Mouse (Mus musculus): ENCODE measurements around the gene Fkrp. TPM values are rescaled to one million over a fixed set of nuclear protein-coding genes. Genes with fewer than 3 reads are reported as not detected.

The Fkrp gene
- total and polyA plus RNA-seq, 3 experiments: 16.5 to 23.4 (median 20.3) TPM

DNA sequence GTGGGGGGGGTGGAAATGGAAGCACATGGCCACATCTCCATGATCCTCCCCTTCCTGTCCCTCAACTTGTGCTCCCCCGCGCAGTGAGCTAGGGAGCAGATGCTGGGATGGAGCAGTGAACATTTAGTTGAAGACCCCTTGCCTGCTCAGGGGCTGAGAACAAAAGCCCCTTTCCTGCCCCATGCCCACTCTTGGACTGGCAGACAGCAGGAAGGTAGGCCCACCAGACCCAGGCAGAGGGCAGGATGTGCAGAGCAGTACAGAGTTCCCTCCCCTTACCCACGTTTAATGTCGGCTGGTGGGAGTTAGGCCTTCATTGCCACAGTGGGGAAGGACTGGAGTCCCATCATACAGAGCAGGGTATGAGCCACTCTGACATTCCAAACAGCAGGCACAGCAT lies 24.5 kb upstream of the Fkrp start:
- Histone ChIP-seq H3K36me3 (replicated peaks in 1 of 2; ENCODE audit: control insufficient read depth in 1 of 2, insufficient read depth in 1 of 2, low read length in 1 of 2) (peaks cover 44 to 53% of the 10 kb centered on the region in 2 experiments), H3K27ac (ENCODE audit: insufficient read depth, low read depth) (peak overlapping the region; percentile 91), H3K4me2 (ENCODE audit: insufficient read depth, low read depth, poor library complexity, severe bottlenecking) (no peak overlapping the region), H3K27me3 (replicated peaks) (no peaks in the 10 kb centered on the region), H3K9ac (ENCODE audit: insufficient read depth, low read depth) (peak overlapping the region; percentile 93; the same call in 1 of the 2 replicates), H3K4me3 (replicated peaks in 1 of 3; ENCODE audit: low read depth in 2 of 3, low read length in 2 of 3, poor library complexity in 1 of 3) (peak overlapping the region in 1 of 3 experiments; percentile 12), H3K4me1 (ENCODE audit: control insufficient read depth in 1 of 2, insufficient read depth in 2 of 2) (peaks cover 24 to 52% of the 10 kb centered on the region in 2 experiments), H3K9me3 (replicated peaks; ENCODE audit: low read length) (no peaks in the 10 kb centered on the region), H3K79me2 (replicated peaks; ENCODE audit: control insufficient read depth, extremely low read depth, insufficient read depth, poor library complexity, severe bottlenecking) (peaks cover 24% of the 10 kb centered on the region)
- TF ChIP-seq TBP (conservative IDR thresholded peaks at IDR 0.05; ENCODE audit: low read depth, low read length): no peak
- TF ChIP-seq RCOR1 (conservative IDR thresholded peaks at IDR 0.05; ENCODE audit: low read depth, low read length): no peak
- TF ChIP-seq MAFK (IDR thresholded peaks at IDR 0.05; ENCODE audit: insufficient replicate concordance, low read length): no peak
- no peak for TF ChIP-seq CTCF (conservative IDR thresholded peaks at IDR 0.05 in 1 of 2, IDR thresholded peaks at IDR 0.05 in 1 of 2; ENCODE audit: low read depth in 2 of 2, low read length in 2 of 2)
- TF ChIP-seq ZNF384 (IDR thresholded peaks at IDR 0.05; ENCODE audit: low read depth, low read length): no peak
- no peak for TF ChIP-seq MXI1 (IDR thresholded peaks at IDR 0.05; ENCODE audit: low read depth, low read length)
- no peak for TF ChIP-seq IRF4 (IDR thresholded peaks at IDR 0.05; ENCODE audit: low read depth, low read length)
- in situ Hi-C loops (cut with MboI; ENCODE audit: low pct_ligation_motif_present, low pct_unique_long_range_greater_than_20kb, low sequenced_read_pairs): no loop called here
- DNase-seq (ENCODE audit: extremely low read depth): no peak
- dilution Hi-C loops (cut with MboI; ENCODE audit: extremely low pct_ligation_motif_present, extremely low pct_unique_long_range_greater_than_20kb, low sequenced_read_pairs): no loop called here

DNA sequence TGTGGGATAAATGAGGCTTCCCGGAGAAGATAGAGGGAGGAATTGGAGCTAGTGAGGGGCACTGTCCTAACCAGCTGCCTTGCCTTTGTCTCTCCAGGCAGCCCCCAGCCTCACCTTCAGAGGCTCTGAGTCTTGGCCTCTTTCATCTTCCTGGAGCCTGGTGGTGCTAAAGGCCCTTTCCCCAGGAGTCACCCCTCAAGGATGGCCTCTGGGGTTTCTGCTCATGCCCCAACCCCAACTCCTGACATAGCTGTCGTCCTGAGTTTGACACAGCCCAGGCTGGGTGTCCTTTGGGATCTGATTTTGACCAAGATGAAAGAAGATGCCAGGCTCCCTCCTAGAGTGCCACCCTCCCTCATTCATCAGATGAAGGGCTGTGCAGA lies 23.6 kb upstream of the Fkrp start:
- dilution Hi-C loops (cut with MboI; ENCODE audit: extremely low pct_ligation_motif_present, extremely low pct_unique_long_range_greater_than_20kb, low sequenced_read_pairs): no loop called here

DNA sequence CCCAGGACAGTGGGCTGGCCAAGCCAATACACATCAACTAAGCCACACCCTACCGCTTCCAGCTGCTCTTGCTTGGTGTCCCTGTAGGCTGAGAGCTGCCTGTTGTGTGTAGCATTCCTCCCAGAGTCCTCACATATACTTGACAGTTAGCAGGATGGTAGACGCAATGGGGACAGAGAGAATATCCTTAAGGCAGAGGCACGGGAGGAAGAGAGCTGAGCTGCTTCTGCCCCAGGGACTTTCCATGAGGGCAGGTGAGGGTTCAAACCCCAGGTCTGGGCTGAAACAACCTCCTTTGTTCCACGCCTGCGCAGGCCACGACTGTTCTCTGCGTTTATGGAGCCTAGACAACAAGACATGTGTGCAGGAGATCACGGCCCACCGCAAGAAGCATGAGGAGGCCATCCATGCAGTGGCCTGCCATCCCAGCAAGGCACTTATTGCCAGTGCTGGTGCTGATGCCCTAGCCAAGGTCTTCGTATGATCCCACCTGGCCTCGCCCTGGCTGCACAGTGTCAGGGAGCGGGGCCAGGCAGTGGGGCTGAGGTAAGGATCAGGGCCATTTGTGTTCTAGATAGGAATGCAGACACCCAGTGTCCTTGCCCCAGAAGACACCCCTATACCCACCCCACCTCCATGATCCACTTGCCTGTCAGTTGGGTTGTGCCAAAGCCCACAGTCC lies 23.0 kb upstream of the Fkrp start:
- H3K4me2 ChIP-seq (ENCODE audit: insufficient read depth, low read depth, poor library complexity, severe bottlenecking): no peak overlapping the region
- dilution Hi-C loops (cut with MboI; ENCODE audit: extremely low pct_ligation_motif_present, extremely low pct_unique_long_range_greater_than_20kb, low sequenced_read_pairs): no loop called here
- H3K36me3 ChIP-seq (replicated peaks in 1 of 2; ENCODE audit: control insufficient read depth in 1 of 2, insufficient read depth in 1 of 2, low read length in 1 of 2): peaks cover 50 to 61% of the 10 kb centered on the region in 2 experiments
- peaks cover 24 to 46% of the 10 kb centered on the region in 2 experiments for H3K4me1 ChIP-seq (ENCODE audit: control insufficient read depth in 1 of 2, insufficient read depth in 2 of 2)
- no peaks in the 10 kb centered on the region for H3K9me3 ChIP-seq (replicated peaks; ENCODE audit: low read length)
- H3K79me2 ChIP-seq (replicated peaks; ENCODE audit: control insufficient read depth, extremely low read depth, insufficient read depth, poor library complexity, severe bottlenecking): peaks cover 16% of the 10 kb centered on the region
- H3K27ac ChIP-seq (ENCODE audit: insufficient read depth, low read depth): no peak overlapping the region
- no peak overlapping the region for H3K4me3 ChIP-seq (replicated peaks in 1 of 3; ENCODE audit: low read depth in 2 of 3, low read length in 2 of 3, poor library complexity in 1 of 3)
- in situ Hi-C loops (cut with MboI; ENCODE audit: low pct_ligation_motif_present, low pct_unique_long_range_greater_than_20kb, low sequenced_read_pairs): no loop called here
- no peak for TF ChIP-seq UBTF (IDR thresholded peaks at IDR 0.05; ENCODE audit: low read depth, low read length)
- no peak for TF ChIP-seq USF1 (IDR thresholded peaks at IDR 0.05; ENCODE audit: low read depth, low read length)
- no peak for TF ChIP-seq MAZ (IDR thresholded peaks at IDR 0.05; ENCODE audit: low read depth, low read length)
- TF ChIP-seq ZNF384 (IDR thresholded peaks at IDR 0.05; ENCODE audit: low read depth, low read length): no peak
- TF ChIP-seq ELF1 (IDR thresholded peaks at IDR 0.05; ENCODE audit: low read depth, low read length): no peak
- no peak for TF ChIP-seq ETS1 (conservative IDR thresholded peaks at IDR 0.05; ENCODE audit: low read depth, low read length)
- TF ChIP-seq MYC (IDR thresholded peaks at IDR 0.05; ENCODE audit: low read depth, low read length): no peak
- TF ChIP-seq E2F4 (IDR thresholded peaks at IDR 0.05; ENCODE audit: insufficient replicate concordance, low read depth, low read length): no peak
- no peak for TF ChIP-seq KAT2A (IDR thresholded peaks at IDR 0.05; ENCODE audit: insufficient replicate concordance, low read length)
- no peak for TF ChIP-seq HCFC1 (IDR thresholded peaks at IDR 0.05; ENCODE audit: low read depth, low read length)
- TF ChIP-seq MXI1 (IDR thresholded peaks at IDR 0.05; ENCODE audit: low read depth, low read length): no peak
- no peak overlapping the region for H3K9ac ChIP-seq (ENCODE audit: insufficient read depth, low read depth)
- no peak for DNase-seq (ENCODE audit: extremely low read depth)
- H3K27me3 ChIP-seq (replicated peaks): no peaks in the 10 kb centered on the region

More for the DNA sequence above, 23.6 kb upstream of the Fkrp start:
- Histone ChIP-seq H3K9me3 (replicated peaks; ENCODE audit: low read length) (no peaks in the 10 kb centered on the region), H3K79me2 (replicated peaks; ENCODE audit: control insufficient read depth, extremely low read depth, insufficient read depth, poor library complexity, severe bottlenecking) (peaks cover 21% of the 10 kb centered on the region), H3K9ac (ENCODE audit: insufficient read depth, low read depth) (no peak overlapping the region), H3K4me1 (ENCODE audit: control insufficient read depth in 1 of 2, insufficient read depth in 2 of 2) (peaks cover 24 to 46% of the 10 kb centered on the region in 2 experiments), H3K4me2 (ENCODE audit: insufficient read depth, low read depth, poor library complexity, severe bottlenecking) (no peak overlapping the region), H3K27ac (ENCODE audit: insufficient read depth, low read depth) (no peak overlapping the region), H3K36me3 (replicated peaks in 1 of 2; ENCODE audit: control insufficient read depth in 1 of 2, insufficient read depth in 1 of 2, low read length in 1 of 2) (peaks cover 45 to 56% of the 10 kb centered on the region in 2 experiments), H3K27me3 (replicated peaks) (no peaks in the 10 kb centered on the region), H3K4me3 (replicated peaks in 1 of 3; ENCODE audit: low read depth in 2 of 3, low read length in 2 of 3, poor library complexity in 1 of 3) (no peak overlapping the region)
- TF ChIP-seq RAD21 (IDR thresholded peaks at IDR 0.05; ENCODE audit: low read depth, low read length) (no peak), ZC3H11A (IDR thresholded peaks at IDR 0.05; ENCODE audit: low read depth, low read length) (no peak), TBP (conservative IDR thresholded peaks at IDR 0.05; ENCODE audit: low read depth, low read length) (no peak), CHD1 (IDR thresholded peaks at IDR 0.05; ENCODE audit: low read depth, low read length) (no peak)
- in situ Hi-C loops (cut with MboI; ENCODE audit: low pct_ligation_motif_present, low pct_unique_long_range_greater_than_20kb, low sequenced_read_pairs): no loop called here
- no peak for DNase-seq (ENCODE audit: extremely low read depth)
